Mouse (Mus musculus) brain, embryonic 18.5 days (tissue): ENCODE data around the gene Gtpbp10.

ENCODE experiments used
- DNase-seq: peaks from one replicate; pipeline ENCODE4 v3.0.0-alpha.2; 2012; ENCODE audit warnings: low read depth, low spot score

Gtpbp10 gene

GRCm38 (mm10) chr5:5559079-5559740, at the start of gene Gtpbp10:
TSS of gene Gtpbp10 (minus strand) at chr5:5559538.
- DNase-seq: peak; percentile 79

DNA sequence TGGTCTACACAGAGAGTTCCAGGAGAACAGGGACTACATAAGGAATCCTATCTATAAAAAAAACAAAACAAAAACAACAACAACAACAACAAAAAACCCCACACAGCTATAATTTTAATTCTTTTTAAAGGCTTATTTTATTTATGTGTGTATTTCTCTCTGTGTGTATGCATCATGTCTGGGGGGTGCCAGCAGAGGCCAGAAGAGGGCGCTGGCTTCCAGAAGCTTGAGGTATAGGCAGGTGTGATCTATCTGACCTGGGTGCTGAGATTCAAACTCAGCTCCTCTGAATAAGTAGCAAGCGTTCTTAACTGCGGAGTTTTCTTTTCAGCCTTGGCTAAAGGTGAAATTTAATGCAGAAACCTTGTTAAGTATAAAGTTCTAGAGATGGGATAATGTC, 28.3 kb upstream of the Gtpbp10 start:
- no peak for DNase-seq

DNA sequence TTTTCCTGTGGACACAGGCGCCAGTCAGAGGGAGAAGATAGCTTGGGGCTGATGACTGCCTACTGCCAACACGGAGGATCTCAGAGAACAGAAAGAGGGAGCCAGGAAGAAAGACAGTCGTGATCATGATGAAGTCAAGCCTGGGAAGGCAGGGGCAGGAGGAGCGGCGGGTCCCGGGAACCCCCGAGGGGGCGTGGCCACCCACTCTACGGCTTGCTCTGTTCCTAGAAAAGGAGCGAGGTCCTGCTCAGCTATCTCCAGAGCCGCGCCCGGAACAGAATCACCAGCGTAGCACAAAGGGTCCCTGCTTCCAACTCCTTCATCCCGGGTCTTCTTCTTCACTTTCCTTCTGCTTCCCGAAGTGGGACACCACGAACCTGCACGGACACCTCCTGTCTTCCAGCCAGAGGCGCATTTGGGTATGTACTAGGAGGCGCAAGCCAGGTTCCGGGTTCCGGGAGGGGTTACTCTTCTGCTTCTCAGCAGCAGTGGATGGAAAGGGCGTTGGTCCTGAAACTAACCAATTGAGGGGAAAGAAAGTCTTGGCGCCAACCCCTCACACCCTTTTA, 14.5 kb upstream of the Gtpbp10 start, which contains the start of gene Gm8773:
Gm8773 (plus strand) TSS at position 51 of the 569 bp plus-strand sequence.
- DNase-seq: no peak

DNA sequence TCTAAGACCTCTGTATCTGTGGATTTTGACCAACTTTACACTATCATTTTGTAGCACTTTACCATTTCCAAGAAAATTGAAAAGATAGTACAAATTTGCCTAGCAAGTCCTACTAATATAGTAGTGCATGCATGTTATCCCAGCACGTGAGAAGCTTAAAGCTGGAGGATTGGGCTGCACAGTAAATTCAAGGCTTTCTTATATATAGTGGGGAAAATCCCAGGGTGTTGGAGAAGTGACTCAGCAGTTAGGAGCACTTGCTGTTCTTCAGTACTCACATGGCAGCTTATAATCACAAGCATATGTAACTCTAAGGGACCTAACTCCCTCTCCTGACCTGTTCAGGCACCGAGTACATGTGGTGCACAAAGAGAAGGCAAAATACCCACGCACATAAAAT, 3.1 kb upstream of the Gtpbp10 start:
- DNase-seq: no peak

DNA sequence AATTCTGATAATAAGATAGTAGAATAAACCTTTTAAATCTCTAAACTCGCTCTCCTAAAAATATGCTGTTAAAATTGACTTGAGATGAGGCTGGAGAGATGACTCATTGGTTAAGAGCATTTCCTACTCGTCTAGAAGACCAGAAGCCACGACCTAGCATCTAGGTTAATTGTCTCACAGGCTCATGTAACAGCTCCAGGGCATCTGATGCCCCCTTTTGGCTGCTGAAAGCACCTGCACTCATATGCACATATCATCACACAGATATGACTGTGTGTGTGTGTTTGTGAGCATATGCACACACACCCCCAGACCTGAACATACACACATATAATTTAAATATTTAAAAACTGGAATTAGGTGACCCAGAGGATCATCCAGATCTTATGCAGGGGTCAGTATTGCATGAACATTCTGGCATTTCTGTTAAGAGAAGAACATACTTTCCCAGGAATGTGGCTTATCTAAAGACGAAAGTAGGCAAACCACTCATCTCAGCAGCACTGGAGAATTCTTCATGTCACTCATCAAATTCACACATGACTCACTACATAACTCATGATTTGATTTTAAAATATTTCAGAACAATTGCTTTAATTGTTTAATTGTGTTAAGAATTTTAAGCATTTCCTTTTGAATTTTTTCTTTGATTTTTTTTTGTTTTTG, 1.8 kb upstream of the Gtpbp10 start:
- DNase-seq: no peak

- no peak for DNase-seq
Observed at GRCm38 (mm10) chr5:5559798-5560197, 460 bp upstream of the Gtpbp10 start.

GRCm38 (mm10) chr5:5551110-5551509, 8.2 kb downstream of the Gtpbp10 start:
- no peak for DNase-seq

DNA sequence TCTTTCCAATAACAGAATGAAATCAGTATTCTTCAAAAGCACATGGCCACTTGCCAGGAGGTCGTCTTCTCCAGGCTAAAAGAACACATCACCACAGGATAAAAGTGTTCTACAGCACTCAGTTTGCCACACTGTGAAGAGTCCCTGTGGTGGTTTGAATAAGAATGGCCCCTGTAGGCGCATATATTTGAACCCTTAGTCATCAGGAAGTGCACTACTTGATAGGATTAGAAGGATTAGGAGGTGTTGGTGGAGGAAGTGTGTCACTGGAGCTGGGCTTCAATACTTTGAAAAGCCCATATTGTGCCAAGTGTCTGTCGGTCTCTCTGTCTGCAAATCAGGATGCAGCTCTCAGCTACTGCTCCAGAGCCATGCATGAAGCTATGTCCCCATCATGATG, 19.0 kb downstream of the Gtpbp10 start:
- DNase-seq: no peak

DNA sequence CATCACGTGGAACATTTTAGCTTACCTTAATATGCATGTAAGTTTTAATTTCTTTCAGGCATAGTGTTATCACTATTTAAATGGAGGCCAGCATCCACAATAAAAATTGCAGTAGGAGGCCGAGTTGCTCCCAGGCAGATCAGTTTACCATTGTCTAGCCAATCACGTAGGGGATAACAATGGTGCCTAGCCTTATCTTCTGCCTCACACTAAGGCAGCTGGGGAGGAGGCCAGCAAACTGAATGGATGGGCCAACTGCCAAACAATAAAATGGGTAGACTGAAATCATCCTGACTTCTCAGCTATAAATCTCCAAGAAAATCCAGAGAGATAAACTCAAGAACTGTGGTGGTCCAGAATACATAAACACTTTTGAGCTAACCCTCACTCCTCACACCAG, 19.6 kb downstream of the Gtpbp10 start:
- no peak for DNase-seq

- DNase-seq: no peak
Observed at GRCm38 (mm10) chr5:5536131-5536530, 23.2 kb downstream of the Gtpbp10 start.

GRCm38 (mm10) chr5:5533656-5534420, 25.5 kb downstream of the Gtpbp10 start:
- no peak for DNase-seq

DNA sequence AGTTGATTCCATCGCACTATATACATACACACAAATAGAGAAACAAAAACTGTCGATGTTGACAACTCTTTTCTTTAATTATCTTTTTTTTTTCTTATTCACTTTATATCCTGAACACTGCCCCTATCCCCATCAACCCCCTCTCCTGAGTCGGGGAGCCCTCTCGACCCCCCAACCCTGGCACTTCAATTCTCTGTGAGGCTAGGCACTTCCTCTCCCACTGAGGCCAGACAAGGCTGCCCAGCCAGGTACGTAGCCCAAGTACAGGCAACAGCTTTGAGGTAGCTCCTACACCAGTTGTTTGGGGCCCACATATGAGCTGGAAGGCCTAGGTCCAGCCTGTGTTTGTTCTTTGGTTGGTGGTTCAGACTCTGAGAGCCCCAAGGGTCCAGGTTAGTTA, 43.9 kb downstream of the Gtpbp10 start:
- no peak for DNase-seq

DNA sequence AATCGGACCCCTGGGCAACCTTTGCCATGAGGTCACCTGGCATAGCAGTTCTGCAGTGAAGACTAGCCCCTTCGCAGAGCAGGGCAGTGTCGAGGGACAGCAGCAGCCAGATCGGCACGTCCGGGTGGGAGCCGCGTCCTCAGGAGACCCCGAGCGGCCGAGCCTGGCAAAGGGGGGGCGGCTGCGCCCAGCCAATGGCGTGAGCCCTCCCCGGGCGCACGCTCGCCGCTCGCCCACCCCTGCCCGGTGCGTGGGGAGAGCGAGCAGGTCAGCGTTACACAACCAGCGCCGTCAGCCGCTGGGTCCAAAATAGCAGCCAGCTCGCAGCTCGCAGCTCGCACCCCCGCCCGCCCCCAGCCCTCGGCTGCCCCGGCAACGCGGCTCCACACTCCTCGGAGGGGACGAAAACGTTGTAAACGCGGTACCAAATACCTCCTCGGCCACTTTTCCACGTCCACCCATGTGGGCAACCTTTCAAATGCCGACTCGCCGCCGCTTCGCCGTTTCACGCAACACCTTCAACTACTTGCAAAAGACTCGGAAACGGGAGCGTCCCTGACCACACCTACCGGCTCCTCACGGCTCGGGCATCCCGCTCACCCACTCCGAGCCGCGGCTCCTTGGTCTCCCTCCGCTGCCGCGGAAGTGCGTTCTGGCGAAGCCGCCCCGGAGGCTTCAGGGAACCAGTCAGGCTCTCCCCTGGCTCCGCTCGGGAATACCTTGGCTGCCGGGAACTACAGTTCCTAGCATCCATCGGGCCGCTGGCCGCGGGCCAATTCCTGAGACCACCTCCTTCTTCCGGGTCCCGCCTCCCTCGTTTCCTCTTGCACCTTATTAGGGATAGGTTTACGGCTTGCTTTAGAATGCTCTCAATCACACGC, 44.9 kb downstream of the Gtpbp10 start, which contains the start of gene Cldn12:
Cldn12 (minus strand) TSS at position 763 of the 881 bp plus-strand sequence.
- peak; percentile 92 for DNase-seq

GRCm38 (mm10) chr5:5511401-5511800, 47.9 kb downstream of the Gtpbp10 start:
- no peak for DNase-seq

DNA sequence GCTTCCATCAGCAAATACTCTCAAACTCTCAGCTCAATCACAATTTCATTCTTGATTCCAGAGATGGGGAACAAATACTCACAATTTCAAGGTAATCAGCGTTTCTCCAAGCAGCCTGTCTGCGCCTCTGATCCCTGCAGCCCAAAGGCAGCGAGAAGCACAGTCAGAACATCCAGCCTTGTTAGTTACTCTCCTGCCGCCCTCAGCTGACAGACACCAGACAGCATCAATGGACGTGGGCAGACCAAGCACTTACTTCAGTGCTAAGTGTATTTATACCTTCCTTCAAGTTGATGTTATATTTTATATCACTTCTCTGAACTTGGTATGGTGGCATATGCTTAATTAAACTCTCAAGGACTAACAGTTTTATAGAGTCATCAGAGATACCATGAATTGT, 48.3 kb downstream of the Gtpbp10 start:
- DNase-seq: no peak

DNA sequence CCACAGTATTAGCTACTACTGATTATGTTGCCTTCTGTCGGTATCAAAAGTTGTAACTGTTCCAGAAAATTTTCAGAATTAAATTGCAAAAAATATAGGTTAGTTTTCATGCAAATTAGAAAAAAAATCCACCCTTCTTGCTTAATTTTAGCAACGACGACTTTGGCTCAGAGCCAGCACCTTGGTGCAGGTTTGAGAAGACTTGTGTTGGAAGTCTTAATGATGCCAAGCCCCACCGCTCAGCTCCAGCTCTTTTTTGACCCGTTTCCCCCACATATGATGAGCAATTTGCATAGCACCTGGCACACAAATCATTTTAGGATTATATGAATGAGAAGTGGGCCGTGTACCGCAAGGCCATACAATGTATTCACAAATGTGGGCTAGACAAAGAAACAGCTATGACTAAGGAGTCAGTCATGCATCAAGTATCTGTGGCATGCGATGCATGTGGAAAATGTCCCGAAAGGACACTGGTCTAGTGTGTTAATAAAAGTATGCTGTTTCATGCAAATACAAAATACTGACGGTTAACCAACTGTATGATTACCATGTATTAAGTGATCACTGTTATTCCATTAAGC, 48.9 kb downstream of the Gtpbp10 start:
- no peak for DNase-seq

DNA sequence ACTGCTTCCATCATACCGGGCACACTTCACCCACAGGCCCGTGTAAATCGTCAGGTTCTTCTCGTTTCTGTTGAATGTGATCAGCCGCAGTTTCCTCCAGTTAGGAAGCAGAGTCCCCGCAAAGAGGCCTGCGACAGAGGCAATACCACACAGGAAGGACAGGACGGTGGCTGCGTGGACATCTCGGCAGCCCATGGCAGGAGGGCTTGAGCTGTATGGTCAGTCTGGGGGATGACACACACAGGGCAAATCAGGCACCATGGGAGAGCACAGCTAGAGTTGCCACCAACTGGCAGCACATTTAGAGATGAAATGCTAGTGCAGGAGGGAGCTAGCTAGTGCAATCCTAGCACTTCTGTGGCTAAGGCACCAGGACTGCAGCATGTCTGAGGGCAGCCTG, 51.1 kb downstream of the Gtpbp10 start:
- DNase-seq: no peak

DNA sequence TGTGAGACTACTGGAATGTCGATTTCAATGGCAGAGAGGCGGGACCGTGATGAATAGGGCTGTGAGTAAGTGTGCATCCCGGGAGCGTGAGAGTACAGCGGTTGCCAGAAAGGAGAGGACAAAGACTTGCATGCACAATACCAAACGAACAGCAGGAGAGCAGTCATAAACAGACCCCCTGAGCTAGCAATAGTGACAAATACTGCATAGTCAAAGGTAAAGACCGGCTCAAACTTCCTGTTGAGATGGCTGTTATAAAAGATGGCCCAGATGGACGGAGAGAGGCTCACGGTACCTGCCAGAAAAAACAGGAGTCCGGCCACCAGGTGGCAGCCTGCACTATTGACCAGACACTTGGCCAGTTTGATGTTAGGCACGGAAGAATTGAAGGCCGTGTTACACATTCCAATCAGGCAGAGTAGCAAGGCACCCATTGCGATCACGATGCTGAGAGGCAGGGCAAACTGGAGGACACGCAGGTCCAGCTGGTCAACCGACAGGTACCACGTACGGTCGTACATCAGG, 51.6 kb downstream of the Gtpbp10 start:
- DNase-seq: no peak

DNA sequence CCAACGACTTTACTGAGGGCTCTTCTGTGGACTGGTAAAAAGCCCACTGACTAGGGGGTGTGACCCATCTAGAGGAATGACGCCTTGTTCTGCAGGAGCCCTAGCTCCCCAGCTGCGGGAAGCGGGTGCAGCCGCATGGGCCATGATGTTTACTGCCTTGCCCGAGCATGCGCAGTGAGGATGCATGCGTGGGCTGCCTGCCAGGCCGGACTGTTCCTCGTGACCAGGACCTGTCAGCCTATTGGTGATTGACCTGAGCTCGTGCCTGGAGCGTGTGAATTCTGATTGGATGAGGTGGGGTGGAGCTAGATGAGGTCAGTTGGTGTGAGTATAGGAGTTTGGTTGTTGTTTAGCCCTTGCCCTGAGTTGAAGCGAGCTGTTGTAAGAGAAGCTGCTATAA, 54.9 kb downstream of the Gtpbp10 start:
- DNase-seq: no peak

DNA sequence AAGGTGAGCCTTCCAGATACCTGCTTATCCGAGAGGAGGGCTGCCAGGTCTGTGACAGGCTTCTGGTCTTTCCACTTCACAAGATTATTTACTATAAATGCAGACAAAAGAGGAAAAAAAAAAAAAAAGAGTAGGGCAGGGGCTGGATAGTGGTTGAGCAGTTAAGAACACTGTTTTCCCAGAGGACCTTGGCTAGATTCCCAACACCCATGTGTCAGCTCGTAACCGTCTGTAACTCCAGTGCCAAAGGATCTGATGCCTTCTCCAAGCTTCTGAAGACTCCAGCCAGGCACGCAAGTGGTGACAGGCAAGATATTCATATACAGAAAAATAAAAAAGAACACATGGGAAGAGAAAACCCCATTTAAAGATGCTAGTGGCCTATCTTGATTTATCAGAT, 56.0 kb downstream of the Gtpbp10 start:
- DNase-seq: no peak

DNA sequence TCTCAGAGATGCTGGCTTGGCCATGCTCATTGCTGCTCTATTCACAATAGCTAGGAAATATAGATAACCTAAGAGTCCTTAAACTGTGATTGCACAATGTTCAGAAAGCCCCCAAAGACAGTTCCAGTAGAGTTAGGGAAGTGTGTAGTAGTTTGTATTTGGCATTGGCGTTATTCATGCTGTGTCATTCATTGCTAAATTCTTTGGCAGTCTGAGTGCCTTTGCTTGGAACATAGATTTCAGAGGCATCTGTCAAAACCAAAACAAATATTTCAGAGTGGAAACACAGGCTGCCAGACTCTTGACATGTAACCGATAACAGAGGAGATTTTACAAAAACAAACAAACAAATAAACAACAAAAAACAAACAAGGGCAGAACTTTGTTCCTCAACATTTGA, 57.8 kb downstream of the Gtpbp10 start:
- DNase-seq: no peak
